Mouse (Mus musculus) midbrain, embryonic 11.5 days (tissue): Measurements from ENCODE around the gene Trpm3. TPM values are rescaled to one million over a fixed set of nuclear protein-coding genes. Genes with fewer than 3 reads are reported as not detected.
A peak's percentile ranks its signal among the peaks of the same experiment; 100 is the strongest.

Source experiments
- ATAC-seq: fragments of 200-750 bp; cut with Nextera tagmentation; 2 replicates; pipeline ENCODE4 v1.8.0; 2017; ENCODE audit warnings: moderate TSS enrichment, moderate library complexity; ENCODE audit not compliant: low FRiP score
- DNase-seq: peaks from one replicate; pipeline ENCODE4 v3.0.0; 2015; ENCODE audit warnings: low spot score; ENCODE audit errors: missing footprints
- H3K27ac ChIP-seq: fragments of 300-500 bp; sonication (generic); 2 replicates; pipeline ENCODE4 v1.5.1; 2014; ENCODE audit warnings: low read depth, low read length
- H3K27me3 ChIP-seq: fragments of 300-500 bp; sonication (generic); 2 replicates; pipeline ENCODE4 v1.6.1; 2014; ENCODE audit warnings: mild to moderate bottlenecking, low read length, moderate library complexity, mixed read lengths; ENCODE audit not compliant: control insufficient read depth, insufficient read depth
- H3K36me3 ChIP-seq: fragments of 300-500 bp; sonication (generic); 2 replicates; pipeline ENCODE4 v1.6.1; 2014; ENCODE audit warnings: mild to moderate bottlenecking, low read length, moderate library complexity, mixed read lengths; ENCODE audit not compliant: control insufficient read depth, insufficient read depth
- H3K4me1 ChIP-seq: fragments of 300-500 bp; sonication (generic); 2 replicates; pipeline ENCODE4 v1.6.1; 2014; ENCODE audit warnings: low read length; ENCODE audit not compliant: control insufficient read depth, insufficient read depth
- H3K4me2 ChIP-seq: fragments of 300-500 bp; sonication (generic); 2 replicates; pipeline ENCODE4 v1.6.1; 2014; ENCODE audit warnings: mild to moderate bottlenecking, moderate library complexity
- H3K4me3 ChIP-seq: fragments of 300-500 bp; sonication (generic); 2 replicates; pipeline ENCODE4 v1.5.1; 2014; ENCODE audit warnings: low read depth, low read length
- H3K9ac ChIP-seq: fragments of 300-500 bp; sonication (generic); 2 replicates; pipeline ENCODE4 v1.6.1; 2014; ENCODE audit warnings: low read length
- H3K9me3 ChIP-seq: fragments of 300-500 bp; sonication (generic); 2 replicates; pipeline ENCODE4 v1.6.1; 2016; ENCODE audit warnings: low read length; ENCODE audit not compliant: control insufficient read depth
- WGBS: fragments of 180-500 bp; shearing (Covaris S2); extraction: QIAGEN DNeasy Blood & Tissue Kit; methylation state at CpG from one replicate; pipeline ENCODE4 v1.1.7; 2014; 5-methylcytosine and 5-hydroxymethylcytosine counted together
- polyA plus RNA-seq: library from polyadenylated mRNA; unstranded; fragments of >200 nt; fragmentation: Nextera tagmentation; extraction: Ambion mirVana; gene quantifications from 2 replicates; pipeline ENCODE4 v1.2.1, GENCODE M21; 2014

The Trpm3 gene
- polyA plus RNA-seq, 1 experiment from 2014 or later, result 4.3 TPM

DNA sequence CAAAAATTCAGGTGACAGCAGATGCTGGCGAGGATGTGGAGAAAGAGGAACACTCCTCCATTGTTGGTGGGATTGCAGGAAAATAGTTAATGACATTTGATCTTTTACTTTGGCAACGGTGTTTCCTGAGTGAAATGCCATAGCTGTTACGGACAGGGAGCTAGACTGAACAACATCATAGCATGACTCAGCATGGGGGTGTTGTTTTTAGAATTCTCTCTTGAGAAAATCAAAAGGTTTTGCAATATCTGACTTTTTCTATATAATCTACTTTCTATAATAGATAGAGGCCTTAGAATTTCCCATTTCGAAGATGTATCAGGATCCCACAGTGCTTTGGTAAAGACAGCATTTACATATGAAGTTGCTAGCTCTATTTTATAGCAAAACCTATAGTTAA lies 39.7 kb downstream of the Trpm3 start:
- Histone ChIP-seq H3K4me1 (no peaks in the 10 kb centered on the region), H3K27ac (no peak overlapping the region), H3K9ac (no peak overlapping the region), H3K36me3 (no peaks in the 10 kb centered on the region), H3K4me3 (no peak overlapping the region), H3K27me3 (no peaks in the 10 kb centered on the region), H3K4me2 (no peak overlapping the region), H3K9me3 (no peaks in the 10 kb centered on the region)
- DNase-seq (no peak), ATAC-seq (no peak)
- 78% methylated on average over 4 of the region's 4 CpGs for WGBS

DNA sequence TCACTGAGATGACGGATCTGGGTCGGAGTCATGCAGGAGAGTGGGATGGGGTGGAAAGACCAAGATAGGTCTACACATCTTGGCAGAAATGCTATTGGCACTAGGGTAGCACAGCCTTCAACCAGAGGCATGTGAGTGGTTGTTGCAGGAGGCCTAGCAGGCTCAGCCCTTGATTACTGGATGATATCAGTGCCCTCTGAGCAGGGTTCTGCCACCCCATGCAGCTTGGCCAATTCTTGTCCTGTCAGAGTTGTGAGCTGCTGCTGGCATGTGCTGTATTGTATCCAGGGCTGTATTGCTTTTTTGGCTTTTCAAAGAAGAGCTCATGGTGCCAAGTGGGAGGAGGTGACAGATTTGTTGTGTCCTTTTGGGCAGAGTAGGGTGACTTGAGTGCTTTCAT lies 40.2 kb downstream of the Trpm3 start:
- Histone ChIP-seq H3K36me3 (no peaks in the 10 kb centered on the region), H3K9me3 (no peaks in the 10 kb centered on the region), H3K27me3 (no peaks in the 10 kb centered on the region), H3K4me2 (no peak overlapping the region), H3K4me1 (no peaks in the 10 kb centered on the region), H3K4me3 (no peak overlapping the region), H3K27ac (no peak overlapping the region), H3K9ac (no peak overlapping the region)
- WGBS, result 95% methylated on average over 2 of the region's 2 CpGs
- no peak for ATAC-seq
- no peak for DNase-seq

DNA sequence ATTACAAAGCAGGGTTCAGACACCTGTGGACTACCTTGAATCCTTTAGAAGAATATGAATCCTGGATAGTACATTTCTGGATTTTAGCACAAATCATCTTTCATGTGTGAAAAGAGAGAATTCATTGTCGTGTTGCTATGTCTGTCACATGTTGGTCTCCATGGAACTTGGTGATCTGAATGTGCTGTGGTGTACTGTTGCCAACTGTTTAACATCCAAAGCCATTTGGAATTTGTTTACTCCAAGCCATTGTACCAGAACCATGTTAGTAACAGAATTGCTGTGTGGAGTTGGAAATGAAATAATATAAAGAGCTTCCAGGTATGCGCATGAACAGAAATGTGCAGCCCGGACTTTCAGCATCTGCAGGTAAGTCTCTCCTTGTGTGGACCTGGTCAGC lies 41.3 kb downstream of the Trpm3 start:
- ATAC-seq, result no peak
- no peaks in the 10 kb centered on the region for H3K36me3 ChIP-seq
- no peaks in the 10 kb centered on the region for H3K9me3 ChIP-seq
- H3K27me3 ChIP-seq, result no peaks in the 10 kb centered on the region
- no peak overlapping the region for H3K9ac ChIP-seq
- no peaks in the 10 kb centered on the region for H3K4me1 ChIP-seq
- DNase-seq, result no peak
- no peak overlapping the region for H3K27ac ChIP-seq
- 90% methylated on average over 3 of the region's 3 CpGs for whole genome bisulfite sequencing
- no peak overlapping the region for H3K4me2 ChIP-seq
- H3K4me3 ChIP-seq, result no peak overlapping the region

DNA sequence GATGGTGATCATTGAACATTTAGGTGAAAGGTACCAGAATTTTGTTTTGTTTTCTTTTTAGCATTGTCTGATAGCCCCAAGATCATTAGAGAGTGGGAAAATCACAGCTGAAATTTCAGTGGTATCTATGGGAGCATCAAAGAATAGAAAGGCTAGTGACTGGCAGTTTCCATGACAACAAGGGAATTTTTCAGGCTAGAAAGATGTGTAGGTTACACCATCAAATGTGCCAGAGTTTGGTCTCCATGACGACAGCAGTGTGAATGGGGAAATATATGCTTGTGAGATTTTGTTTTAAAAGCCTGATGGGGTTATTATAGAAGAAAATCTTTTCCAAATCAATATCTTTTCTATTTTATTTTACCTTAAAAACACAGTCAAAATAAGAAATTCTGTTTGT lies 50.9 kb downstream of the Trpm3 start:
- no peak overlapping the region for H3K4me3 ChIP-seq
- DNase-seq (no peak), ATAC-seq (no peak)
- H3K4me1 ChIP-seq, result peaks cover 3% of the 10 kb centered on the region; the same call in 1 of the 2 replicates
- H3K36me3 ChIP-seq, result no peaks in the 10 kb centered on the region
- H3K27me3 ChIP-seq, result no peaks in the 10 kb centered on the region
- WGBS, result 77% methylated on average over 1 of the region's 1 CpGs
- H3K27ac ChIP-seq, result no peak overlapping the region
- H3K4me2 ChIP-seq, result no peak overlapping the region
- no peaks in the 10 kb centered on the region for H3K9me3 ChIP-seq
- H3K9ac ChIP-seq, result no peak overlapping the region

DNA sequence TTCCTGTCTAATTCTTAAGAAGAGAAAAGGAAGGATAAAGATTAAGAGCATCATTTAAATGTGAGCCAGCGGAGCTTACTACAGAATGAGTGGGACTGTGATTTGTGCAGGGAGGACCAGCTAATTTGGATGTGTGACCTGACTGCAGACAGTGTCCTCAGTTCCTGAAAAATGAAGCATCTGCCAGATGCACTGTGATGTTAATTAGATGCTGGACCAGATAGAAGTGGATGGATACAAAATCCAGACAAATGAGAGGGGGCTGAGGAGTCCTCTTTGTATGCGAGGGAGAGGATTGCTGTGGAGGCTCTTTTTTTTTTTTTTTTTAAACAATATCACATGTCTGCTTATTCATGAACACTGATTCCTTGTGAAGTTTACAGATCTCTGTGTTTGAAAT lies 83.7 kb downstream of the Trpm3 start:
- Histone ChIP-seq H3K4me2 (no peak overlapping the region), H3K27me3 (no peaks in the 10 kb centered on the region), H3K4me3 (no peak overlapping the region), H3K9me3 (no peaks in the 10 kb centered on the region), H3K27ac (no peak overlapping the region), H3K4me1 (no peaks in the 10 kb centered on the region), H3K9ac (no peak overlapping the region), H3K36me3 (no peaks in the 10 kb centered on the region)
- WGBS, result 52% methylated on average over 2 of the region's 2 CpGs
- DNase-seq (no peak), ATAC-seq (peak; percentile 70)

DNA sequence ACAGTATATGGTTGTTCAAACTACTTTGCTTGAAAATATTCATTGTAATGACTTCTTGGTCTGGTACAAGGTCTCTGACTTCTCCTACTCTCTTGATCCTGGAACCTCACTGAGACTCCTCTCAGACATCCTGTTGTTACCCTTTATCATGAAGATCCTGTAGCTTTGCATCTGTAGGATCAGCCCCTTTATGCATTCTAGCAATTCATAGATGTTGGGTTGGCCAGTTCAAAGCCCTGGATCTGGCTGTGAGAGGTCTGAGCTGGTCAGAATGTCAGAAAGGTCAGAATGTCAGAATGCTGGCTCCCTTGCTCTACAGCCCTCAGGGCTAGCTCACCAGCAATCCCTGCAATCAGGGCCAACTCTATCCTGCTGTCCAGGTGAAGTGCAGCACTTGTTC lies 95.3 kb downstream of the Trpm3 start:
- Histone ChIP-seq H3K9me3 (no peaks in the 10 kb centered on the region), H3K4me2 (no peak overlapping the region), H3K4me3 (no peak overlapping the region), H3K36me3 (no peaks in the 10 kb centered on the region), H3K9ac (no peak overlapping the region), H3K27me3 (no peaks in the 10 kb centered on the region), H3K27ac (no peak overlapping the region), H3K4me1 (no peaks in the 10 kb centered on the region)
- DNase-seq (no peak), ATAC-seq (no peak)

DNA sequence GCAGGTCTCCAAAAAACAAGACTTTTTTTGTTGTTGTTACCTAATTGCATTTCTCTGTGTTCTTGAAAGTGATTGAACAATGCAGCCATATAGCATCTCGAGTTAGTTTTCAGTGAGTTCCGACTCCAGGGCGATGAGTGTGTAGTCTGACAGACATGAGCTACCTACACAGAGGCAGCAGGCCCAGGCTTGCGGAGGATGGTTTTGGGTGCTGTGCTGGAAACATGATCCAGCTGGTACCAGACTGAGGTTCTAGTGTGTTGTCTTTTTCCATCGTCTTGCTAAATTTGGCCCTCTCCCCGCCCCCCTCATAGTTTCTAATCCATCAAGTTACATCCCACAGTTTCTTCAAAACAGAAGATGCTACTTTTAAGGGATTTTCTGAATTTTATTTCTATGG lies 110.2 kb downstream of the Trpm3 start:
- ATAC-seq (no peak), DNase-seq (no peak)
- H3K36me3 ChIP-seq, result no peaks in the 10 kb centered on the region
- H3K27me3 ChIP-seq, result no peaks in the 10 kb centered on the region
- no peak overlapping the region for H3K4me3 ChIP-seq
- no peak overlapping the region for H3K27ac ChIP-seq
- H3K9ac ChIP-seq, result no peak overlapping the region
- H3K9me3 ChIP-seq, result no peaks in the 10 kb centered on the region
- 88% methylated on average over 6 of the region's 6 CpGs for WGBS
- H3K4me2 ChIP-seq, result no peak overlapping the region
- no peaks in the 10 kb centered on the region for H3K4me1 ChIP-seq

DNA sequence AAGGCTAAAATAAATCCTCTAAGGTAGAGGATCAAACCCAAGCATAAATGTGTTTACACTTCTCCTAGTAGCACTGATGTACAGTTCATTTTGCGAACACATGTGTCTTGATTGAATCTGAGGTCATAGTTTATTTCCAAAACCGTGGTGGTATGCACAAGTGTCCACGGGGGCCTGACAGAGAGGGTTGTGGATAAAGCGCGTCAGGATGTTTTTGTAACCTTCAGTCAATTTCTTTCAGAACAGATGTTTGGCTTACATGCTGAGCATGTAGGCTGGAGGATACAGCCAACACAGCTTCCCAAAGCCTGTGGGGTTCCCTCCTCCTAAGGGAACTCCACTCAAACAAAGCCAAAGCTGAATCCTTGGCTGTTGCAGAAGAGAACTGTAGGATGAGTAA lies 134.1 kb downstream of the Trpm3 start:
- Histone ChIP-seq H3K4me1 (no peaks in the 10 kb centered on the region), H3K36me3 (no peaks in the 10 kb centered on the region), H3K27me3 (no peaks in the 10 kb centered on the region), H3K9ac (no peak overlapping the region), H3K9me3 (no peaks in the 10 kb centered on the region), H3K27ac (no peak overlapping the region), H3K4me2 (no peak overlapping the region), H3K4me3 (no peak overlapping the region)
- DNase-seq, result no peak
- 79% methylated on average over 5 of the region's 5 CpGs for WGBS
- no peak for ATAC-seq

DNA sequence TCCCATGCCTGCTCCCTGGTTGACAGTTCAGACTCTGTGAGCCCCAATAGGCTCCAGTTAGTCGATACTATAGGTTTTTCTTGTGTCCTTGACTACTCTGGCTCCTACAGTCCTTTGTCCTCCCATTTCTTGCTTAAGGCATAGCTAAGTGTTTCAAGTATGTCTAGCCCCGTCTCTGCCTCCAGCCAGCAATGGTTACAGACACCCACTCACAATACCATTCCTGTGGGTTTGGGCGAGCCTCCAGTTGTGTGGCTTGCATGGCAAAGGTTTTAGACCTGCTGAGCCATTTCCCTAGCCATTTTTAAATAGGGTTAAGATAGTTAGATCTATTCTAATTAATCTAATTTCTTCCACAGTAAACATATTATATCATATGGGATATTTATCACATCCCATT lies 145.8 kb downstream of the Trpm3 start:
- DNase-seq (no peak), ATAC-seq (no peak)
- Histone ChIP-seq H3K9me3 (no peaks in the 10 kb centered on the region), H3K27ac (no peak overlapping the region), H3K36me3 (no peaks in the 10 kb centered on the region), H3K4me3 (no peak overlapping the region), H3K27me3 (no peaks in the 10 kb centered on the region), H3K4me1 (no peaks in the 10 kb centered on the region), H3K9ac (no peak overlapping the region), H3K4me2 (no peak overlapping the region)
- WGBS, result 80% methylated on average over 3 of the region's 3 CpGs

DNA sequence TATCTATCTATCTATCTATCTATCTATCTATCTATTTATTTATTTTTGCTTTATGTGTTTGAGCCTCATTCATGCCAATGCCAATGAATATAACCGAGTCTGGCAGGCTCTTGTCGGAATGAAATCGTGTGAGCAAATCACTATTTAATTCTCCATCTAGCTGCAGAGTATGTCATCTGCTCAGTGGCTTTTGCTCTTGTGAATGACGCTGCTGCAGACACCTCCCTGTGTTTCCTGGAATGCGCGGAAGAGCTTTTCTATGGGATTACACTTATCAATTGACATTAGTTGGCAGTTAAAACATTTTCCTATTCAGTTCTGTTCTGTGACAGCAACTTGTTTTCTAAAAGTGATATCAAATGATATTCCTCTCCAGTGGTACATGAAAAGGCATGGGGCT lies 153.8 kb downstream of the Trpm3 start:
- no peak for DNase-seq
- Histone ChIP-seq H3K4me1 (no peaks in the 10 kb centered on the region), H3K4me3 (no peak overlapping the region), H3K9me3 (no peaks in the 10 kb centered on the region), H3K36me3 (no peaks in the 10 kb centered on the region), H3K9ac (no peak overlapping the region), H3K27ac (no peak overlapping the region), H3K27me3 (no peaks in the 10 kb centered on the region), H3K4me2 (no peak overlapping the region)
- WGBS, result 77% methylated on average over 6 of the region's 6 CpGs
- no peak for ATAC-seq
